Mouse (Mus musculus) MEL-GATA-1-ER (cell line): ENCODE measurements at regions not wholly inside any gene's neighbourhood (a gene's known extent, or its start where the extent isn't known, plus 50 kb on each side); places are given as distances from the start of the nearest gene placed in this dataset.

Experiments
- DNase-seq: peaks from one replicate; pipeline ENCODE4 v3.0.0-alpha.2; 2012; ENCODE audit warnings: low read depth; ENCODE audit errors: extremely low read depth

DNA sequence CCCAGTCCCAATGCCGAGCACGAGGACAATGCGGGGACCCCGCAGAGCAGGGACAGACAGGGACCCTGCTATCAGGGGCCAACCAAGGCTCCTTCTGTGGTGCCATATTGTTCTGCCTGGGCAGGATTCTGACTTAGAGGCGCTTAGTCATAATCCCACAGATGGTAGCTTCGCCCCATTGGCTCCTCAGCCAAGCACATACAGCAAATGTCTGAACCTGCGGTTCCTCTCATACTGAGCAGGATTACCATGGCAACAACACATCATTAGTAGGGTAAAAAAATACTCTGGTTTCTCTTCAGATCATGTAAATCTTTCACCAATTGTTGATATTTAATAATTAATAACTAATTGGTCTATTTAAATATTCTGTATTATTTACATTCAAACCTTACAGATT is 2140.3 kb upstream of the Cdh20 start:
- peak; percentile 92 for DNase-seq

DNA sequence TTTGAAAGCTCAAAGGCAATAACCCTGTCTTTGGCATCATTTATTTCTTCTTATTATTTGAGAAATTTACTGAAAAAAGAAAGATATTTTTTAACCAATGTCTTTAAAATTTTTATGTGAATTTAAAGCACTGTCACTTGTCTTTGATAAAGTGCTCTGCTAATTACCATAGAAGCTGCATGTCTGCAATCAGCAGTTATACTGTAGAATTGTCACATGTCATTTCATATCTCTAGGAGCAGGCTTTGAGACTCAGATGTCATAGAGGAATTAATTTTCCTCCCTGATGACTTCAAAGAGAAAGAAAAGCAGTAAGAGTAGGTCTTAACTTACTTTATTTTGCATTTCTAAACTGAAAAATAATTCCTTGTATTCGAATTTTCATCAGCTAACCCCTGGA is 2123.9 kb upstream of the Cdh20 start:
- DNase-seq = no peak

DNA sequence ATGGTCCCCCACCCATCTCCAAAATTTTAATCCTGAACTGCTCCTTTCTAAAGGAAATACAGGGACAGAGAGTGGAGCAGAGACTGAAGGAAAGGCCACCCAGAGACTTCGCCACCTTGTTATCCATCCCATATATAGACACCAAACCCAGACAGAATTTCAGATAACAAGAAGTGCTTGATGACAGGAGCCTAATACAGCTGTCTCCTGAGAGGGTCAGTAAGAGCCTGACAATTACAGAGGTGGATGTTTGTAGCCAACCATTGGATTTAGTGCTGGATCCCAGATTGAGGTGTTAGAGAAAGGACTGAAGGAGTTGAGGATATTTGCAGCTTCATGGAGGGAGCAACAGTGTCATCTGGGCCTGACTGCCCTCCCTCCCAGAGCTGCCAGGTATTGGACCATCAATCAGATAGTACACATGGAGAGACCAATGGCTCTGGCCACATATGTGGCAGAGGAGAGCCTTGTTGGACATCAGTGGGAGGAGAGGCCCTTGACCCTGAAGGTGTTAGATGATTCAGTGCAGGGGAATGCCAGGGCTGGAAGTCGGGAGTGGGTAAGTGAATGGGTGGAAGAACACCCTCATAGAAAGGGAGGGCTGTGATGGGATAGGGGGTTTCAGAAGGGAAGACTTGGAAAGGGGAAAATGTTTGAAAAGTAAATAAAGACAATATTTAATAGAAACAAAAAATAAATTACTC is 2080.8 kb upstream of the Cdh20 start:
- DNase-seq = no peak

DNA sequence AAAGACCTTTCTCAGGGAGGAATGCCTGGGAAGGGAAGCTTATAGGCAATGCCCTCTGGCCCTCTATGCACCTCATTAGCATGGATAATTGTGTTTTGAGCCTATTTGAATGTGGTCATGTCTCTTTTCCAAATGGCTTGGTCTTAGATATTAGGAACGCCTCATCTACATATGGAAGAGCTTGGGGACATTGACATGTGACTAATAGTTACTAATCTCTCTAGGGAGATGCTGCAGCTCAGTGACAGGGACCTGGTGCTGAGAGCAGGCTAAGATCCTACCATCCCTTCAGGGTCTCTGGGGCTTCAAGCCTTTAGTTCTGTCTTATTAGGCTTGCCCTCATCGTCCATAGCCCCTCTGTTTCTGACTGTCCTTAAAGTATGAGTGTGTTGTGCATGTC is 2051.9 kb upstream of the Cdh20 start:
- no peak for DNase-seq

DNA sequence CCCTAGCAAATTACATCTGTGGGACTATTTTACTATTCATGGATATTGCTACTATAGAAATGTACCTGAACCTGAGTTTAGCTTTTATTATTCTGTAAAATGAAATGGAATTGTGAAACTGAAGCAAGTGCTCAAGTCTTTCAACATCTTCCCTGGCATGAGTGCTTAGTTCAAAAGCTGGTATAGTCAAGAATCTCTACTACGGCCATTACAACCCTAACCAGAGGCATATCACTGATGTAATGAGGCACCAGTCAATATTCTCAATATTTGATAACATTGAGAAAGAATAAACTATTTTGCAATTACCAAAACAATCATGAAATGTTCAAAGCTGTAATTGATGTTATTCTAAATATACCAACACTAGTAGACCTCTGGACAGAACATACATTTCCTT is 2034.3 kb upstream of the Cdh20 start:
- DNase-seq = no peak

DNA sequence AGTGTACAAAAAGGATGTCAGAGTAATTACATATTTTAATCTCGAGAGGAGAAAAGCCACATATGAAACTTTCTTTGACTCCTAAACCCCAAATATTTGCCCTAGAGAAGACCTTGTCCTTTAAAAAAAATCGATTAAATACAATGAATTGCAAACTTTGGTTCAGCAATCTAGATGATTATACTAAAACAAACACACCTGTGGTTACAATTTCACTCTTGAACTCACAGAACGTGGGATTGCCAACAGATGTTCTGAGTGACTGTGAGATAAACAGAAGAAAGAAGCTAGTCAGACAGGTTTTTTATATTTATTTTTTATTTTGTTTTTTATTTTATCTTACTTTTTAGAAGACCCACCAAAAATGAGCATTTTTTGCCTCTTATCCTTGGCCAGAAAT is 2032.9 kb upstream of the Cdh20 start:
- no peak for DNase-seq

GRCm38 (mm10) chr1:102757941-102758340 is 2010.4 kb upstream of the Cdh20 start:
- DNase-seq = no peak
